Mouse (Mus musculus): ENCODE data around the gene Ttc39b. TPM values are rescaled to one million over a fixed set of nuclear protein-coding genes. Genes with fewer than 3 reads are reported as not detected.
A peak's percentile ranks its signal among the peaks of the same experiment; 100 is the strongest.

Gene Ttc39b
- total and polyA plus RNA-seq, 3 experiments, result 11.3 to 109 (median 21.1) TPM

DNA sequence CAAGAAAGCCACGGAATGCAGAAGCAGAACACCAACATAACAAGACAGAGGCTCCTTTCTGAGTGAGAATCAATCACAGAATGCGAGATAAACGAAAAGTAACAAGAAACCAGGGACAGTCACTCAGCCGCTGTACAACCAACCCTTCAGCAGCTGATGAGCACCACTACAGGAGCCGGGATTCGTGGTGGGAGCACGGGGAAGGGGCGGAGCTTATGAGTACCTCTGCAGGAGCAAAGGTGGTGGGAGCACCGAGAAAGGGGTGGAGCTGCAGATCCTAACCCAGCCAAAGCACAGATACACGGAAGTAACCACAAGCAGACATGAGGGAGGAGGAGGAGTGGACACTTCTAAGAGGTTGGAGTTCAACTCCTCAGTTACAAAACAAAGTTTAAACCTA, 69.1 kb downstream of the Ttc39b start:
- no peaks in the 10 kb centered on the region for H3K9me3 ChIP-seq (replicated peaks; ENCODE audit: insufficient read depth, low read length)
- no peak for DNase-seq (ENCODE audit: low read depth, low spot score)
- no peak overlapping the region for H3K9ac ChIP-seq (ENCODE audit: control insufficient read depth, low read depth, low read length, poor library complexity, severe bottlenecking)

DNA sequence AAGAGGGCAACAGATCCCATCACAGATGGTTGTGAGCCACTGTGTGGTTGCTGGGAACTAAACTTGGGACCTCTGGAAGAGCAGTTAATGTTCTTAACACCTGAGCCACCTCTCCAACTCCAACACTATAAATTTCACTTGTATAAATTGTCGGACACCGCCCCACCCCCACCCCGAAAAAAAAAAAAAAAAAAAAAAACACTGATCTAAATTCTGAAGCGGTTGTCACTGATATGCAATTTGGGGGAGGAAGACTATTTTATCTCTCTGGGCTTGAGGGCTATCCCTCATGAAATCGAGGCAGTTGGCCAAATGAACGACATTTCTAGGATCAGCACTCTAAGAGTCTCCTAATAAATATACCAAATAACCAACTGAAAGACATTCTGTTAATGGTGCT, 70.4 kb downstream of the Ttc39b start:
- Histone ChIP-seq H3K27me3 (ENCODE audit: control insufficient read depth in 1 of 2, insufficient read depth in 2 of 2, low read length in 2 of 2) (no peaks in the 10 kb centered on the region), H3K4me3 (ENCODE audit: control insufficient read depth in 1 of 2, insufficient read depth in 1 of 2, low read depth in 2 of 2, low read length in 2 of 2) (no peak overlapping the region), H3K79me2 (ENCODE audit: control insufficient read depth, insufficient read depth, low read length, poor library complexity) (no peaks in the 10 kb centered on the region; the same call in 1 of the 2 replicates), H3K4me1 (ENCODE audit: control insufficient read depth in 1 of 2, insufficient read depth in 2 of 2, low read length in 2 of 2) (peaks cover 26 to 37% of the 10 kb centered on the region in 2 experiments), H3K9me3 (replicated peaks; ENCODE audit: insufficient read depth, low read length) (no peaks in the 10 kb centered on the region), H3K9ac (ENCODE audit: control insufficient read depth, low read depth, low read length, poor library complexity, severe bottlenecking) (no peak overlapping the region), H3K36me3 (ENCODE audit: control insufficient read depth in 1 of 2, insufficient read depth in 2 of 2, low read length in 2 of 2) (peaks cover 11 to 45% of the 10 kb centered on the region in 2 experiments), H3K27ac (ENCODE audit: control insufficient read depth, low read depth, low read length) (peak overlapping the region; percentile 42; the same call in 1 of the 2 replicates)
- peak; percentile 18 for DNase-seq (ENCODE audit: low read depth, low spot score)
- no peak for TF ChIP-seq SIN3A (IDR thresholded peaks at IDR 0.05; ENCODE audit: low read length)
- no peak for TF ChIP-seq HCFC1 (IDR thresholded peaks at IDR 0.05; ENCODE audit: low read depth, low read length)
- TF ChIP-seq GATA1 (IDR thresholded peaks at IDR 0.05; ENCODE audit: low read depth, low read length), result 0 out of 2 replicates have a peak, but pooled peaks have one; percentile 12
- no peak for TF ChIP-seq SMC3 (IDR thresholded peaks at IDR 0.05; ENCODE audit: low read depth, low read length)
- TF ChIP-seq NRF1 (IDR thresholded peaks at IDR 0.05; ENCODE audit: insufficient read depth, low read depth, low read length, poor library complexity, severe bottlenecking), result no peak
- no peak for TF ChIP-seq NELFE (IDR thresholded peaks at IDR 0.05; ENCODE audit: low read depth, low read length)
- TF ChIP-seq RAD21 (IDR thresholded peaks at IDR 0.05; ENCODE audit: low read depth, low read length), result no peak
- peak in 1 of 2 experiments; percentile 55; a peak in 1 of 4 replicates for TF ChIP-seq EP300 (IDR thresholded peaks at IDR 0.05; ENCODE audit: low read depth in 1 of 2, low read length in 2 of 2)
- no peak for TF ChIP-seq MAZ (IDR thresholded peaks at IDR 0.05; ENCODE audit: low read depth, low read length)
- no peak for TF ChIP-seq UBTF (IDR thresholded peaks at IDR 0.05; ENCODE audit: borderline replicate concordance, insufficient read depth, low read depth, low read length)
- TF ChIP-seq MYB (IDR thresholded peaks at IDR 0.05; ENCODE audit: low read depth, low read length), result no peak
- no peak for TF ChIP-seq TAL1 (IDR thresholded peaks at IDR 0.05; ENCODE audit: low read length)
- TF ChIP-seq ZKSCAN1 (IDR thresholded peaks at IDR 0.05; ENCODE audit: low read depth, low read length), result no peak
- no peak for TF ChIP-seq USF2 (IDR thresholded peaks at IDR 0.05; ENCODE audit: borderline replicate concordance in 1 of 2, insufficient read depth in 1 of 2, low read depth in 1 of 2, low read length in 2 of 2)
- TF ChIP-seq CTCF (IDR thresholded peaks at IDR 0.05 in 2 of 3, conservative IDR thresholded peaks at IDR 0.05 in 1 of 3; ENCODE audit: control insufficient read depth in 1 of 3, insufficient read depth in 1 of 3, low read depth in 2 of 3, low read length in 3 of 3, poor library complexity in 1 of 3, severe bottlenecking in 1 of 3), result no peak
- no peak for TF ChIP-seq MAX (IDR thresholded peaks at IDR 0.05; ENCODE audit: low read length)
- no peak for TF ChIP-seq CHD2 (IDR thresholded peaks at IDR 0.05; ENCODE audit: low read length)
- TF ChIP-seq ELF1 (IDR thresholded peaks at IDR 0.05; ENCODE audit: low read depth, low read length), result no peak
- peak; percentile 43; the same call in 1 of the 2 replicates for TF ChIP-seq ETS1 (IDR thresholded peaks at IDR 0.05; ENCODE audit: low read depth, low read length)
- TF ChIP-seq E2F4 (IDR thresholded peaks at IDR 0.05; ENCODE audit: borderline replicate concordance, low read depth, low read length), result no peak
- TF ChIP-seq POLR2A (IDR thresholded peaks at IDR 0.05; ENCODE audit: control insufficient read depth in 1 of 2, insufficient read depth in 1 of 2, low read depth in 1 of 2, low read length in 2 of 2, poor library complexity in 1 of 2), result no peak
- TF ChIP-seq ZNF384 (IDR thresholded peaks at IDR 0.05; ENCODE audit: low read depth, low read length), result peak; percentile 69; the same call in 1 of the 2 replicates
- TF ChIP-seq USF1 (IDR thresholded peaks at IDR 0.05; ENCODE audit: low read depth, low read length), result no peak
- no peak for TF ChIP-seq MEF2A (IDR thresholded peaks at IDR 0.05; ENCODE audit: extremely low read depth, insufficient replicate concordance, low read depth, low read length, poor library complexity, severe bottlenecking)
- no peak for TF ChIP-seq JUND (IDR thresholded peaks at IDR 0.05; ENCODE audit: low read depth, low read length)
- no peak for TF ChIP-seq POLR2AphosphoS2 (IDR thresholded peaks at IDR 0.05; ENCODE audit: low read length)
- TF ChIP-seq GABPA (IDR thresholded peaks at IDR 0.05; ENCODE audit: low read depth, low read length), result no peak
- TF ChIP-seq TCF12 (IDR thresholded peaks at IDR 0.05; ENCODE audit: low read depth, low read length), result peak; percentile 55; the same call in 1 of the 2 replicates
- TF ChIP-seq KAT2A (conservative IDR thresholded peaks at IDR 0.05; ENCODE audit: low read depth, low read length), result no peak

More for the DNA sequence above, 69.1 kb downstream of the Ttc39b start:
- Histone ChIP-seq H3K27me3 (ENCODE audit: control insufficient read depth in 1 of 2, insufficient read depth in 2 of 2, low read length in 2 of 2) (no peaks in the 10 kb centered on the region), H3K4me3 (ENCODE audit: control insufficient read depth in 1 of 2, insufficient read depth in 1 of 2, low read depth in 2 of 2, low read length in 2 of 2) (no peak overlapping the region), H3K27ac (ENCODE audit: control insufficient read depth, low read depth, low read length) (peak overlapping the region; percentile 36; the same call in 1 of the 2 replicates), H3K4me1 (ENCODE audit: control insufficient read depth in 1 of 2, insufficient read depth in 2 of 2, low read length in 2 of 2) (peaks cover 36 to 50% of the 10 kb centered on the region in 2 experiments), H3K79me2 (ENCODE audit: control insufficient read depth, insufficient read depth, low read length, poor library complexity) (no peaks in the 10 kb centered on the region; the same call in 1 of the 2 replicates), H3K36me3 (ENCODE audit: control insufficient read depth in 1 of 2, insufficient read depth in 2 of 2, low read length in 2 of 2) (peaks cover 9 to 58% of the 10 kb centered on the region in 2 experiments)
- TF ChIP-seq HCFC1 (IDR thresholded peaks at IDR 0.05; ENCODE audit: low read depth, low read length), result no peak
- no peak for TF ChIP-seq SIN3A (IDR thresholded peaks at IDR 0.05; ENCODE audit: low read length)
- TF ChIP-seq NRF1 (IDR thresholded peaks at IDR 0.05; ENCODE audit: insufficient read depth, low read depth, low read length, poor library complexity, severe bottlenecking), result no peak
- TF ChIP-seq ELF1 (IDR thresholded peaks at IDR 0.05; ENCODE audit: low read depth, low read length), result no peak
- no peak for TF ChIP-seq CHD1 (IDR thresholded peaks at IDR 0.05; ENCODE audit: low read depth, low read length)
- no peak for TF ChIP-seq ZKSCAN1 (IDR thresholded peaks at IDR 0.05; ENCODE audit: low read depth, low read length)
- no peak for TF ChIP-seq MAZ (IDR thresholded peaks at IDR 0.05; ENCODE audit: low read depth, low read length)
